Mouse (Mus musculus) natural killer cell, adult 2 months (primary cell): Measurements from ENCODE around the gene Gm9803.
A peak's percentile ranks its signal among the peaks of the same experiment; 100 is the strongest.

Experiments used
- DNase-seq, 2 experiments: peaks; one replicate each; pipeline ENCODE4 v3.0.0; 2022; ENCODE audit warnings: low spot score in 2 of 2

Gm9803 gene

DNA sequence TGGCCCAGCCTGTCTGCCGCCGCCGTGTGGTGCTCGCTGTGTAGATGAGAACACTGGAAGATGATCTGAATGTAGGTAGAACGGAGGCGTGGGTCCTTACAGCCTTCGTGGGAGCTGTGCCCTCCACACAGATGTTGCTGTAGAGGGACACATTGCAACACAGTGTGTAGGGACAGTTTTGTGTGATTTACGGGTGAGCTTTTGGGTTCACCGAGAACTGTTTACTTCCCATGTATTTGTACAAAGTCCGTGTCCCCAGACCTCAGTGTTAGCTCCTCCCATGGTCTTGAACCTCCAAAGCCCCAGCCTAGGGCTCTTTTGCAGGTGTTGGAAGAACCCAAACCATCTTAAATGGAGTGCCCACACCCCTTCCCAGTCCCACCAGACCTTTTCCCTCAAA, 10.9 kb upstream of the Gm9803 start:
- no peak for DNase-seq

DNA sequence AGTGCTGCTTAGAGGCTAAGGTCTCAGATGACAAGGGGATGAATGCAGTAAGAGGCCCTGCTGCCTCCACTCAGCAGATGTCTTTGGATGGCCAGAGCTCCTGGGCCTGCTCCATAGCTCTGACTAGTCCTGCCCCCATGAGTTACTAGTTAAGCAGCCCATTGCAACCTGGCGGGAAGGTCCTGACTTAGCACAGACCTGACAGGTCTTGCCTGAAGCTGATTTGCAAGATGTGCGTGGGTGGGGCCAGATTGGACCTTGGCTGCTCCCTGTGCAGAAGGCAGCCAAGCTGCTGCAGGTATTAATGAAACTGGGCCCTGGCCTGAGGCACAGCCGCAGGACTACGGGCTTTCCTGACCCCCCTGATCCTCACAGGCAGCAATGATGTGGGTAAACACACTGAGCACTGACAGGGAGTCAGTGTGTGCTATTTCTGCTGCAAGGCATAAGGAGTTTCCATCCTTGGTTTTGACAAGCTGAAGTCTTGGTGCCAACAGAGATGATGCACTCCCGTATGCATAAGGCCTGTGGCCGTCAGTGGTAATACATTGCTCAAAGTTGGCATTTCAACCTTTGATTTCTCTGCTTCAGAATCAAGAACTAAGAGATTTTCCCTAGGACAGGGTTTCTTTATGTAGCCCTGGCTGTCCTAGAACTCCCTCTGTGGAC, 6.8 kb upstream of the Gm9803 start:
- DNase-seq = no peak

DNA sequence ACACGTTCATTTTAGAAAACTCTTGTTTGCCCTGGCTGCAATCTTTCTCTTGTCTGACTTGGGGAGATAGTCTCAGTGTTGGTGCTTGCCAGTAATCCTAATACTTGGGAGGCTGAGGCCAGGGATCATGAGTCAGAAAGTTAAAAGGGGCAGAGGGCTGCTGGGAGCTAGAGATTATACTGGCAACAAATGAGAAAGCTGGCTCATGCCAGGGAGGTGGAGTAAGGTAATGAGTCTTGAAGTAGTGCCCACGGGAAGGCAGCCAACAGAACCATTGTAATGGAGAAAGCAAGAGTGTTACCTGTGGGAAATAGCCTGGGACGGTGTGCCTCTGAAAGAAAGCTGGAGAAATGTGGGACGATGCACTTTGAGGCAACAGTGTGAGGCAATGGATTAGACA, 6.0 kb upstream of the Gm9803 start:
- DNase-seq = no peak

DNA sequence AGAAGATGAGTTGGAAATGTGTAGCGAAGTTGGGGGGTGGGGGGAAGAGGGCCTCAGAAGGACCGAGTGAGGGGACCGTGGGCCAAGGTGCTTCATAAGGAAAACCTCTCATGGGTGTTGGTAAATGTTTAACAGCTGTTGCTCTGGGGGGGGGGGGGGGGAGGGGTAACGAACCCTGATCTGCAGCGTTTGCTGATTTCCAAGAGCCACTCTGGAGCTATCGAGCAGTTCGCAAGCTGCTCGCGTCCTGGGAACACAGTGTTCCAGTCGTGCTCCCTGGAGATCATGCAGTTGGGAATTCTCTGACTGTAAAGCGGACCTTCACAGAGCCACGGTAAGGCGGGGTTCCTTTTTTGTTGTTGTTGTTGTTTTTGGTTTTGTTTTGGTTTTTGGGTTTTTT, 5.5 kb upstream of the Gm9803 start:
- no peak for DNase-seq

DNA sequence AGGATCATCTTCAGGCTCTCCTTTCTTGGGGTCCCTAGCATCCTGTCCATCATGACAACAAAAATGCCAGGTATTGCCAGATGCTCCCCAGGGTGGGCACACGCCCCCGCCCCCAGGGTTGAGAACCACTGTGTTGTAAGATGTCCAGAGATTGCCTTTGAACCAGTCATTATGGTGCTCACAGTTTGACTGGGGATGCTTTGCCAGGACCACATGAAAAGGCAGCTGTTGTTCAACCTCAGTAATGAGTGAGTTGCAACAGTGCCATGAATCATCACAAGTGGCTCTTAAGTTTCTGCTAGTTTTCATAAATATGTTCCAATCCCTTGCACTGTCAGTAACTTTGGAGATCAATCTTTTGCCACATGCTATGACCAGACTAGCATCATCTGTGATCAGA, 3.9 kb upstream of the Gm9803 start:
- no peak for DNase-seq

DNA sequence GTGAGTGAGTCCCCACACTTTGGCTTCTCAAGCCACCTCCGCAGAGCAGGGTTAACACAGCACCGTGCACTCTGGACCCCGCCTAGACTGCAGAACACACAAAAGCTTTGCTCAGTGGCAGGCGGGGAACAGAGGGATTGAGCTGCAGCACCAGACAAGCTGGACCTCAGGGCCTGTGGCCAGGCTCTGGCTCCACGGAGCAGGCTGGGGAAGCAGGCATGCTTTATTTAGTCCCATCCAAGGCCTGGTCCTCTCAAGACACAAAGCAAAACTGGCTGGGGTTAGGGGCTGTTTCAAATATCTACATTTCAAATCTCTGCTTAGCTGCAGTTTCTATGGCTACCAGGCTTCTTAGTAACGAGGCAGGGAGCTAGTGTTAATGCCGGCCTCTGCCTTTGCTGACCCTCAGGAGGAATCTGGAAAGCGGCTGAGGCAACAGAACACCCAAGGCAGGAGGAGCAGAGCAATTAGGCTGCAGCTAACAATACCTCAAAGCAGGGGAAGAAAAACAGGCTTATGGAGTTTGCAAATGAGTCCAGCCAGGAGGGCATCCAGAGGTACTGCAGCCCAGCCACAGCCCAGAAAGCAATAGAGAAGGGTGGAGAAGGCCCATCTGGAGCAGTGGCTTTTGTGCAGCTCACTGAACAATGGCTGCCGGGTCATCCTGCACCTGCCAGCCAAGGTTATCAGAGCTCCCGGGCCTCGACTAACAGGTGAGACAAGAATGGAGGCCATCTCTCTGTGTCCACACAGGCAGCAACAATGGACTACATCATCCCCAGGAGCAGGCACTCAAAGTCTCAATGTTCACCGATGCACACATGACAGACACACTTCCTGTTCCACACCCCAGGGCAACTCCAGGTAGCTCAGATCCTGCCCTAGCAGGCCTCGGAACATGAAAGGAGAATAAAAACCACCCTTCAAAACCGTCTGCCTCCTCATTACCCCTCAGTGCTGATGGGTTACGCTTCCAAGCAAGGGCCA, 3.7 kb downstream of the Gm9803 start:
- no peak for DNase-seq

DNA sequence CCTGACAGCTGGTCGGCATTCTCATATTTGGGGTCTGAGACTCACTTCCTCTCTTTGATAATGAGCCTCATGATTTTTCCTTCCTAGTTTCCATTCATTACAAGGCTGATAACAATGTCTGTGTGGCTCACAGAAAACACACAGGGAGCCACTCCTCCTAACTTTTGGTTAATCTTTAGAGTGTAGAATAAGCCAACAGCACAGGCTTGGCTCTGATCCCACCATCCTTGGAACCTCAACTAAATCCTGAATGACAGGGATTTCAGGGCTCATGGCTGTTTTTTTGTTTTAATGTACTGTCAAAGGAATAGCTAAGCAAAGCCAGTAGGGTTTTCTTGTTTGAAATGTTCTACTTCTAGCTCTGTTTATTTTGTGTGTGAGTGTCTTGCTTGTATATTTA, 10.5 kb downstream of the Gm9803 start:
- DNase-seq = no peak

DNA sequence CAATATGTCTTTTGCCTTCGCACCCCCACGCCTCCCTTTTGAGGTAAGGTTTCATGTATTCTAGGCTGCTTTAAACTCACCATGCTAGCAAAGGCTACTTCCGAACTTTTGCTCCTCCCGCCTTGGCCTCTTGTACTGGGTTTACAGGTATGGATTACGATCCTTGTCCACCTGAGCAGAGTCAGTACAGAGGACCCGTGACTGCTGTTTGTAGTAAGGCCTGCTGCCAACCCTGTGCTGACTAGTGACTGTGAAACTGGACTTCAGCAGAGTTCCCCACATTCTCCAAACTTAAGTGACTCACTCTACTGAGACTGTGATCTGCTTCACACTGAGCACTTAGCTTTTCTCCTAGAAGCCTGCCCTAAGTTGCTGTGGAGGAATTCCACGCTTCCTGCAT, 13.8 kb downstream of the Gm9803 start:
- DNase-seq = no peak

DNA sequence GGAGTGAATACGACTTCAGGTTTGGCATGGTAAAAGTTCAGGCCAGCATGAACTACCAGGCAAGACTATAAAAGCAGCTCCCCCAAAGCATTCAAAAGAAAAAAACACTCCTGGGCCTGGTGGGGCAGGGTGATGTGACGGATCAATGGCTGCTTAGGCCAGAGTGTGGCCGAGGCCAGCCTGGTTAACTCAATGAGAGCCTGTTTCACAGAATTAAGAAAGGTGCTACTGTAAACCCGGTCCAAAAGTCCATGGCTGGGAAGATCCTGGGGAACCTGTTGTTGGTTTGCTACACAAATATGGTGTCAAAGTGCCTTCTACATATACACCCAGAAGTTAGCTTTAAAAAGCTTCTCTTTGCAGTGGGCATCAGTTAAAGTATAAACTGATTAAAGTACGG, 14.9 kb downstream of the Gm9803 start:
- no peak for DNase-seq

DNA sequence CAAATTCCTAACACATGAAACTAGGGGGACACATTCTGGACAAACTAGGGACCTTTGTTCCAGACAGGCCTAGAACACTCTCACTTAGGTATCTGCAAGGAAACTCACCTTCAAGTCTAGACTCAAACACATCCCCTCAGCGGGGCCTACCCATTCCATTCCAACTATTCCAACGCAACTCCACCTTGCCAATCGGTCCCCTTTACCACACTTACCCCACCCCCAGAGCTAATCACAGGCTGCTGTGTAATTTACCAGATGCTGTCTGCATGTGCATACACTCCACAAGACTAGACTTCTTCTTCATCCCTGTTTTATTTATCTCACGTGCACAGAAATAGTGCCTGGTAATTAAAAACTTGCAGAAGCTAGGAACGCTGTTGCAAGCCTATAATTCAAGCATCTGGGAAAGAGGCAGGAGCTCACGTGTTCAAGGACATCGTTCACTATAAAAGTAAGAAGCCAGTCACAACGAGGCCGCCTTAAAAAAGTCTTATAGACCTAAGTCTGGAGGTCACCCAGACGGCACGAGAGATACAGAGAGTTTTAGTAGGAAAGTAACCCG, 15.9 kb downstream of the Gm9803 start:
- DNase-seq = no peak

DNA sequence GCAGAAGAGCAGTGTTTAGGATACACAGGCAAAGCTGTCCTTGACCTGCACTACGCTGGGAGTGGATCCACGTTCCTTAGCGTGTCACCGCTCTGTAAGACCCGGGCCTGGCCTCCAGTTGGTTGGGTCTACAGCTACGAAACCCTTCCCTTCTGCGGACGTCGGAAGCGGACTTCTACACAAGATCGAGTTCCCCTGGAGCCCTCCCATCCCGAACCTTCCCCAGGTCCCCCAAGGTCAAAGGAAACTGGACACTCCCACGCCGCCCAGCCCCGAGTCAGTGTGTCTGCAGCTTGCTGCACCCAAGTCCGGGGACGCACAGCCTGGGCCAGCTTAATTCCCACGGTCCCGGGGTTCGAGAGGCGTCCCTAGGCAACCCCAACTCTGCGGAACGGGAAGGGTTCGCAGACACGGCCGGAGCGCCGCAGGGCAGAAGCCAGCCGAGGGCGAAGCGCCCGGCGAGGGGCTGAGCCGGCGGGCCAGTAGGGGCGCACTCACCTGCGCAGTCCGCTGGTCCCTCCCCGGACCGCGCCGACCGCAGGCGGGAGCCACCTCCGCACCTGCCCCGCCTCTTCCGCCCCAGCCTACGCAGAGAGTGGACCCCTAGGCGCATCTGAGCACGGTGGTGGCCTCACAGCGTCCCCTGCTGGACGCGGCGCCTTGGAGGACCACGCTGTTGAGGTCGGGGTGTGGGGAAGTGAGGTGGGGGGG, 16.7 kb downstream of the Gm9803 start, which contains the start of gene 1700021F05Rik:
1700021F05Rik (minus strand) TSS at position 553 of the 711 bp plus-strand sequence.
- DNase-seq = peak; percentile 91 to 95

DNA sequence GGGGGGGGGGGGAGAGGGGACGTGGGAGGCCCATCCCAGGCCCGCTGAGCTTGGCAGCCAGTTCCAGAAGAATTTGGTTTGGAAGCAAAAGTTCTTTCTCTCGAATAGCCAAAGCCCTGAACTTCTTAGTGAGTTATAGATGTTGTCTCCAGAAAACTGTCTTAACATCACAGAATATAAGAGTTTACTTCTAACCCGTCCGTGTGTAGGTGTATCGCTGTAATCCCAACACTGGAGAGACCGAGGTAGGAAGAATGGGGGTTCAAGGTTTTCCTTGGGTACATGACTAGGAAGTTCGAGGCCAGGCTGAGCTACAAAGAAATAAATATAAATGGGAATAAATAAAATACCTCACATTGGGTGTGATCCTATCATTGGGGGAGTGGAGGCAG, 17.3 kb downstream of the Gm9803 start:
- peak in 1 of 2 experiments; percentile 2 for DNase-seq

DNA sequence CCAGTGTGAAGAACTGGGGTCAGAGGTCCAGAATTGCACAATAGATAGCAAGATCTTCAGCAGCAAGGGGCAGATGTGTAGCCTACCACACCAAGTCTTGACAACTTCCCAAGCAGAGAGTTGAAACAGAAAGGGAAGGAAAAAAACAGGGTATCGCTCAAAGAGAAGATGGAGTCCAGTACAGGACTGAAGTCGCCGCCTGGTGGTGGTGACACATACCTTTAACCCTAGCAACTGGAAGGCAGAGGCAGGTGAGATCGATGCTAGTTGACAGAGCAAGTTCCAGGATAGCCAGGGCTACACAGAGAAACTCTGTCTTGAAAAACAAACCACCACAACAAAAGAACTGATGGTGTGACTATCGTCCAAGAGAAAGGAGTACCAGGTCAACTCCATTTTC, 25.5 kb downstream of the Gm9803 start:
- no peak for DNase-seq

DNA sequence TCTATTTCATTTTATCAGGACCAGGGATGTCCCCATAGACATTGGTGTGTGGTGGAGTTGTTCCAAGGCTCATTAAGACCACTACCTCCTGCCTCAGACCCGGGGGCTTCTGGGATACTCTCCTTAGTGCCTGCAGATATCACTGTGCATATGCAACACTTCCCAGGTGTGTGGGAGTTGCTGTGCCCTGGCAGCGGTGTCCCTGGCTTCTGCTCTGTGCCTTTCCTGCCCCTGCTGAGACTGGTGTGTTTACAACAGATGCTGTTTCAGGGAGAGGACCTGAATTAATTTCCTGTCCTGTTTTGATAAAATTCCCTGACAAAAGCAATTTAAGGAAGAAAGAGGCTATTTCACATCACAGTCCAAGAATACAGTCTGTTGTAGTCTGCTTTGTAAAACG, 27.0 kb downstream of the Gm9803 start:
- DNase-seq = no peak

DNA sequence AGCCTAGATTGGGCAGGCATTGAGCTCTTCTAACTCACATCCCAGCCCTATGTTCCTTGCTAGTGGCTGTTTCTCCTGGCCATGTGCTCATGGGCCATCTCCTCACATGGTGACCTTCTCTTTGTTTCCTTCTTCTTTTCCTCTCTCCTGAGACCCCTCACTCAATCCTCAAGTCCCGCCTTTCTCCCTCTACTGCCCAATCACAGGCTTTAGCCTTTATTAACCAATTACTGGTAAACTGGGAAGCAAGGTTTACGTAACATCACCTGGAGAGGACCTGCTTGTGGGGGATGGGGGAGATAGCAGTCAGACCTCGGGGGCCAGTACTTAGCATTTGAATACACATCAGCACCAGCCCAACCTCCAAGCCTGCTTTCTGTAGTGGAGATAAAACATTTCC, 27.5 kb downstream of the Gm9803 start:
- no peak for DNase-seq

DNA sequence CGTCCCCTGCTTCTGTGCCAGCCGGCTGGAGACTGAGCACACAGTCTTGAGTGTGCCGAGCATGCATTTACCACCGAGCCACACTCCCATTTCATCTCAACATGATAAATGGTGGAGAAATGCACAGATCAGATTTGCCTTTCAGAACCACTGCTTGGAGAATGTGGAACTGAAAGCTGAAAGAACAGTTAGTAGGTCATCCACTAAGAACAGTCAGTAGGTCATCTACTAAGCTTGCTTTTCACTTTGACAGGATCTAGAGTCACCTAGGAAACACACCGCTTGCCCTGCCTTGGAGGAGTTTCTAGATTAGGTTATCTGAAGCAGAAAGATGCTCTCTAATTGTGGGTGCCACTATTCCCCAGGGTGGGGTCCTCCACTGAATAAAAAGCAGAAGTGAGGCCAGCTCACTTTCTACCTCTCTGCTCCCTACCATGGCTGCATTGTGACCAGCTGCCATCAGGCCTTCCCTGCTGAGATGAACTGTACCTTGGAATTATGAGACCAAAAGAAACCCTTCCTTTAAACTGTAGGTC, 33.8 kb downstream of the Gm9803 start:
- DNase-seq = no peak

DNA sequence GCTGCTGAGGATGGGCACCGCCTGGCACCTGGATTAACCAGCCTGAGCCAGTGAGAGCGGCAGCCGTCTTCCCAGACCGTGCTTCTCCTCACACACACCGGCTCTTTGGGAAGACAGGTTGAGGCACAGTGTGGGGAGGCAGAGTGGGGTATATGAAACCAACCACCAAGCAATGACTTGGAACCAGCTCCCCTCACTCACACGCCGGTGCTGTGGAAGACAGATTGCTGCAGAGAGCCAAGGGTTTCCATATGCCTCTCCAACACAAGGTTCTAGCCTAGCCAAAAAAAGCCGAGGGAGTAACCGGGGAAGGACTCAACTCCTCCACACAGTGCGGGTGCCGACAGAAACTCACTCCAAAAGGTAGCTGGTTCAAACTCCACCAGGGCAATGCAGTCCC, 35.4 kb downstream of the Gm9803 start:
- DNase-seq = no peak

DNA sequence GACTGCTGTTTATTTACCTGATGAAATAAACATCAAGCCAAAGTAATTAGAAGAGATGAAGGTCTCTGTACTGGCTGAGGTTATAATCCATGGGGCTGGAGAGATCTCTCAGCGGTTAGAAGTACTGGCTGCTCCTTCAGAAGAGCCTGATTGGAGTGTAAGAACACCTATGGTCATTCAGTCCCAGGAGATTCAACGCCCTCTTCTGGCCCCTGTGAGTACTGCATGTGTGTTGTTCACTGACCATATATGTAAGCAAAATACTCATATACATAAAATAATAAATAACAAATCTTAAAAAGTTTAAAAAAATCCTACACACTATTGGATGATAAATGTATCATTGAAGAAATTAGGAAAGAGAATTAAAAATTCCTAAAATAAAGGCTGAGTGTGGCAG, 36.9 kb downstream of the Gm9803 start:
- no peak for DNase-seq

DNA sequence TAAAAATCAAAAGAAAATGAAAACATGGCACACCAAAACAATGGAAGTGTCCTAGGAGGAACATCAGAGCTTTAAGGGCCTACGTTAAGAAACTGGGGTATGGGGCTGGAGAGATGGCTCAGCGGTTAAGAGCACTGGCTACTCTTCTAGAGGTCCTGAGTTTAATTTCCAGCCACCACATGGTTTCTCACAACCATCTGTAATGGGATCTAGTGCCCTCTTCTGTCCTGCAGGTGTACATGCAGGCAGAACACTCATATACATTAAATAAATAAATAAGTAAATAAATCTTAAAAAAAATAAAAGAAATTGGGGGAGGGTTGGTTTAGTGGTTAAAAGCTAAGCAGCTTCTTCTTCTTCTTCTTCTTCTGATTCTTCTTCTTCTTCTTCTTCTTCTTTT, 37.4 kb downstream of the Gm9803 start:
- DNase-seq = no peak
